Mouse (Mus musculus): ENCODE data around the gene Ces3b.

DNA sequence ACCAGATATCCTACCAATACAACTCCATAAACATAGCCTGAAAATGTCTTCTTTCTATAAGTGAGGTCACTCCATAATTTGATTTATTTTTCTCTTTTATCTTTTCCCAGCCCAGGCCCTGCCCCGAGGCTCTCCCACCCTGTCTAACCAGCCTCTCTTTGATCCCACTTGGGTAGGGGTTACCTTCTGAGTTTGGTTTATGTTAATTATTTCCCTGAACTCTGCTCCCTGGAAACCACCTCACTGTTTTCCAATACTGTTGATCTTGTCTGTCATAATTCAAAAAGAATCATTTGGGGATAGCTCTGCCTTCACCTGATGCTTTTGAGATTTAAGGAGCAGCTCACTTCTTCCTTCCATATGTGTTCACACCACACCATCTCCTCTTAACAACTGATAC, 40.0 kb upstream of the Ces3b start:
- TF ChIP-seq GATA1 (IDR thresholded peaks at IDR 0.05; ENCODE audit: borderline replicate concordance, low read length): no peak
- TF ChIP-seq FLI1 (IDR thresholded peaks at IDR 0.05; ENCODE audit: low read length): no peak

All from megakaryocyte, embryonic 14.5 days (primary cell).